Mouse (Mus musculus) urinary bladder, postnatal 25 days (tissue): ENCODE data around the gene Tmem243.
A peak's percentile ranks its signal among the peaks of the same experiment; 100 is the strongest.

ENCODE experiments used
- DNase-seq: peaks from one replicate; pipeline ENCODE4 v3.0.0; 2022; ENCODE audit warnings: low spot score

Tmem243 gene

DNA sequence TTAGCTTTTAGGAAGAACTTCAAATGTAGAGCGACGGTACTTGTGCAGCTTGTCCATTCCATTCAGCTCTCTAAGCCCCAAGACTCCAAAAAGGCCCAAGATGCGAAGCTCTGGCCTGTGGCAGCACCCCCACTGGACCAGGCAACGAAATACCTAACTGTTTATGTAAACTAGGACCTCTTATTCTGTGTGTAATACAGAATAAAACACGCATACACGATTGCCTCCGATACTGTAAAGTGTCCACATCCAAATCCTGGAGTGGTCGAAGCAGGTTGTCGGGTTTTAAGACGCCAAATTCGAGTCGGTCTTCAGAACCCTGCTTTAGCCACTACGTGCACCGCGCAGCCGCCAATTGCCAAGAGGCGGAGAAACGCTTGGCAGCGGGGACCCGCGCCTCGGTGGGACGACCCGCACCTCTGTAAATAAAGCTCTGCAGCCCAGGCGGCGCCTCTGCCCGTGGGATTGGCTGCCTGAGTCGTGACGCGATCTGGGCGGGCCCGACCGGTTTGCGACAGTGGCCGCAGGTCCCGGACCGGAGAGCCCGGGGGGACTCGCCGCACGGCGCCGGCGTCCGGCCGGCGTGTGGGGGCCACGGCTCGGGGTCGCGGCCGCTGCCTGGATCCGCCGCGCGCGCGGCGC lies at the start of gene Tmem243:
TSS of gene Tmem243 (plus strand) at position 462 of the 642 bp plus-strand sequence.
- DNase-seq: peak; percentile 78

DNA sequence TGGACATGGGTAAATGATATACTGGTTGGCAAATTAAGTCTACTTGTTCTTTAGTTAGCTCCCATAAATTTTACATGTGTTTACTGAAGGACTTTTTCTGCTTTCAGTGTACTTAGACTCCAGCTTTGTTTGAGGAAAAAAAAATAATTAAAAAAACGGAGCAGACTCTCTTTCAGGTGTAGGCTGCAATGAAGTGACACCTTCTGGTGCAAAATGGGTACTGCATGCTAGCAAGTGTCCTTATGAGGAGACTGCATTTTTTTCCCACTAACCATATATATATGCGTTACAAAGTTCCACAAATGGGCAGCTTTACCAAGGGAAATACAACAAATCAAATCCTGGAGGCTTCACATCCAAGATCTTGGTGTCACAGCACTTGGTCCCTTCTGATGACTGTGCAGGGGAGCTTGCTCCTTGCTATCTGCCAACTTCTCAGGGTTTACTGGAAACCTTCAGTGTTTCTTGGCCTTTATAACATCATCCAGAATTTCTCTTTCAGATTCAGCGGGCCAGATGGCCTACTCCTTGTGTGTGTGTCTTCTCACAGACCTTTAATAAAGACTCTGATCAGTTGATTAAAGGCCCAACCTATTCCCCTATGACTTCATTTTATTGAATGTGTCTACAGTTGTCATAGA lies 44.3 kb upstream of the Tmem243 start:
- DNase-seq: peak; percentile 50

DNA sequence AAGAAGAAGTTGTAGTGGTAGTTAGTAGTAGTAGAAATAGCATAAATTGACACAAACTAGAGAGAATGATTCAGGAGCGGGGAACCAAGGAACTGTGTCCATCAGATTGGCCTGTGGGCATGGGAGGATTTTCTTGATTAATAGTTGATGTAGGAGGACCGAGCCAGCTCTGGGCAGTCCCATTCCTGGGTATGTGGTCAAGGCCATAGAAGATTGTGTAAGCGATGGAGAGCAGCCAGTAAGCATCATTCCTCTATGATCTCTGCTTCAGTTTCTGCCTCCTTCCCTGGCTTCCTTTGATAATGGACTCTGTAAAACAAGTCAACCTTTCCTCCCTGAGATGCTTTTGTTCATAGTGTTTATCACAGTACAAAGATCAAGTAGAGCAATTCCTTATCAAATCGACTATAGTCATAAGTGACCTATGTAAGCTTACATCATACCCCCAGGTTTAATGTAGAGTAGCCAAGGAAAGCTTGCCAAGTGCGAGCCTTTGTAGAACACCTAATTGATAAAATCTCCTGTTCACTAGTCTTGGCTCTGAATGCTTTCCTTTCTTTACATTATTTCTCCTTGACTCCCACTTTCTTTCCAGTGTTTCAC lies 43.1 kb upstream of the Tmem243 start:
- DNase-seq: no peak

DNA sequence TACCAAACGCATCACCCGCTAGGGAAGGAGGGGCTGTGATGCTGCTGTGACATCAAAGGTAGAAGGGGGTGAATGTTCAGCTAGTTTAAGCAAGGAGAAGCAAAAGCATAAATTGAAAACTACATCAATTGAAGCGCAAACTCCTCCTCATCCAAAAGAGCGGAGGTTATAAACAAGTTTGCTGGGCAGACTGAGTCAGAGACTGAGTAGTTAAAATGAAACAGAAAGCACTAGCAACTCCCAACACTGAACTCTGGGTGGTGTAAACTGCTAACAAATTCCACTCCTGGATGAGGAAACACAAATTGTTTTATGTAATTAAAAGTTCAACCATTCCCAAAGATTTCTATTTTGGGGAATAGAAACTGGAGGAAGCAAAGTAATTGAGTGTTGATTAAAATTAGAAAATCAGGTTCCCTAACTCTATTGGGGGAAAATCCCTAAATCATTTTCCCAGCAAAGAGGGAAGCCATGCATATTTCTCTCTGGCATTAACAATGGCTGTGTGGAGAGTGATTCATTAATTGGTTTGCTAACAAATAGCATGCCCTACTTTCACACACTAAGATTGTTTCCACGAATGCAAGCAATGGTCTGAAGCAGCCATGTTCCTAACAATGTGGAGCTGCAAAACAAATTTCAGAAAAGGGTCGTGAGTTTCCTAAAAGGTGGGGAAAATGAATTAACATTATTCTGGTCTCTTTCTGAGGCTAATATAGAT lies 41.0 kb upstream of the Tmem243 start:
- no peak for DNase-seq

DNA sequence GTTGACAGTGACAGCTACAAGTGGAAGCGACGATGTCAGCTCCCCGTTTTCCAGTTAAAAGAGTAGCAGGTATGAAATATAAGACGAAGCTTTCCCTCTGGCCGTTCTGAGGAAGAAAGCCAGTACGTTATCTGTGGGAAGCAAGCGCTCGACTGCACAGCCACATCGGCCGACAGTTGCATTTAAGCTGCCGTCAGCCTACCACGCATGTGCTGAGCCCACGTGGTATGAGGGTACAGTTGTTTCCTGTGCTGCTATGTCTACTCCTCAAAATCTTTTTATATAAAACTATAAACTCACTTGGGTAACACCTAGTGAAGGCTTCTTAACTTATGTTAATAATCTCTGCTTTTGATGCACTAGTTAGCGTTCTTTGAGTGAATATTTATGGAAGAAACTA lies 40.2 kb upstream of the Tmem243 start:
- no peak for DNase-seq

DNA sequence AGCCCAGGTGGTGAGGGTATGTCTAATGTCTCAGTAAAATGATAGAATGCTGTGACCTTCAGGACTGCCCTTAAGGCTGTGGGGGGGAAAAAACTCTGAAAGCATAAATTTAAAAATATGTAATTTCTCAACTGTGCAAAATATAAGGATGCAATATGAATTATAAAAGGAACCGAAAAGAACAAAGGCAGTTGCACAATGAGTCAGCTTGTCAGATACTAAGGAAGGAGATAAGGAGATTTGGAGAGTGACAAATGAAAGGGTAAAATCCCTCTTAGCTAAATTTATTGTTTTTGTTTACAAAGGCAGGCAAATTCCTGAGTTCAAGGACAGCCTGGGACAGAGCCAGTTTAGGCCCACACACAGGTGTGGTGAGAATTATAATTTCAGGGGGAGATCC lies 36.3 kb upstream of the Tmem243 start:
- DNase-seq: no peak

DNA sequence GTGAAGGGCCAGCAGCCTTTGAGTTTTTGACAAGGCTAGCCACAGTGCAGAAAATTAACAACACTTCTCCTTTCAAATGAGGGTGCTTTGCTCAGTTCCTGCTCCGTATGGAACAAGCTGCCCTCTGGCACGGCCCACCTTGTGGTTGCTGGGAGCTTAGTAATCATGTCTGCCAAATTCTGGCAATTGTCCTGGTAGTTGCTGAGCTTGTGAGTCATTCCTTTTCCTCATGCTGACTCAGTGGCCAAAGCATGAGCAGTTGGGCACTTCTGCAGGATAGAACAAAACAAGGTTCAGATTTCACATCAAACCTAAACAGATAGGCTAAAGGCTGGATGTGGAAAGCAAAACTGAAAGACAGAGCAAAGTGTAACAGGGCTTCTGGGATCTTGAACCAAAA lies 31.6 kb upstream of the Tmem243 start:
- DNase-seq: peak; percentile 38

DNA sequence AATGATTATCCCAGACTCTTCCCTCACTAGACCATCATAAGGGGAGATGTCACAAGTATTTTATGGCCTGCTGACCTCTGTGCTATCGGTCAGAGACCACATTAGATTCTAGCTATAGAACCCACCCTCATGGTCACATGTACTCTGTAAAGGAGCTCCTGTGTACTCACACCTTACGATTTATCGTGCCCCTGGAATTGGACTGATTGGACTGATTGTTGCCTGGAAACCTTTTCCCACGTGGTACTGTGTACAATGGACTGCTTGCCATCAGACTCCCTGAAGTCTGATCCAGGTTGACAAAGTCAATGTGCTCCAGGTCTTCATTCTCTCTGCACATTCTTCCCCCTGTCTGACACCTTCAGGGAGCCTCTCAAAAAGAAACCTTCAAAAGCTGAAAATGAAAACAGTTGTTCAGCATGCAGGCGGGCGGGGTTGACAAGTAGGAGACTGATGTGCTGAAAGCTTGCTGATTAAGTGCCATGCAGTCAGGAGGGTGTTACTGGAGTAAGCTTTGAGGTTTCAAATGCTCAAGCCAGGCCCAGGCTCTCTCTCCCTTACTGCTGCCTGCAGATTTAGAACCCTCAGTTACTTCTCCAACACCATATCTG lies 30.8 kb upstream of the Tmem243 start:
- no peak for DNase-seq

DNA sequence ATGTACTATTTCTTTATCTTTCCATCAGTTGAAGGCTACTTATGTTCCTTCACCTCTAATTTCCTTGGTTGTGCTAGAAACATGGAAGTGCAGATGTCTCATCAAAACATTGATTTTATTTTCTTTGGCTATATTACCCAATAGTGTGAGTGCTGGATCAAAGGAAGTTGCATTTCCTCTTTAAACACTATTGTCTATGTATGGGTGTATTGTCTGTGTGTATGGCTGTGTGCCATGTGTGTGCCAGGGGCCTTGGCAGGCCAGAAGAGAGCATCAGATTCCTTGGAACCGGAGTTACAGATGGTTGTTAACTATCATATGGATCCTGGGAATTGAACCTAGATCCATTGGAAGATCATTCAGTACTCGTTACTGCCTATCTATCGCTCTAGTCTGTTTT lies 29.1 kb upstream of the Tmem243 start:
- no peak for DNase-seq

DNA sequence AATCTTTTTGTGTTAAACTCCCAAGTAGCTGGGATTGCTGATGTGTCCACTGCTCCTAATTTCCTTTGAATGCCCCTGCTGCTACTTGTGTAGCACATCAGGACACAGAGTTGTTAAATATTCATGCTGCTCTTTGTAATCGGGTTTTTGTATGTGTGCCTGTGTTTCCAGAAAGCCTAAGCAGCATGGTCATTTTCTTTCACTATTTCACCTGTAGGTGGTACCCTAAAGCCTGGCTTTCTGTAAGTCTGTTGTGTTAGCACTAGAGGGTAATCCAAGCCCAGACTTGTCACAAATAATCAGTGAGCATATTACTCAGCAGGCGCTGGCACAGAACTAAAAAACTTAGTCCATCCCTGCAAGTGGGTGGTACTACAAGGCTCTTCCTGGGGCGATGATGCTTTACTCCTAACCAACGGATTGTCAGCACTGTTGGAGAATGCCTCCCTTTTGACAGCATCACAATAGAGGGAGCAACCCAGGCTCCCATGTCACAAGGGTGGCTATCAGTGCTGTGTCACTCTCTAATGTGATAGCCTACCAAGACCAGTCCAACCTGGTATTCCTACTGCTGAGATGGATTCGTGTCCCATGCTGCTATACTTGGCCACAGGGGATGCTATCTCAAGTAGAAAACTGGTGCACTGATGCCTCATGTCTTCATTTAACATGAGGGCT lies 27.2 kb upstream of the Tmem243 start:
- no peak for DNase-seq

DNA sequence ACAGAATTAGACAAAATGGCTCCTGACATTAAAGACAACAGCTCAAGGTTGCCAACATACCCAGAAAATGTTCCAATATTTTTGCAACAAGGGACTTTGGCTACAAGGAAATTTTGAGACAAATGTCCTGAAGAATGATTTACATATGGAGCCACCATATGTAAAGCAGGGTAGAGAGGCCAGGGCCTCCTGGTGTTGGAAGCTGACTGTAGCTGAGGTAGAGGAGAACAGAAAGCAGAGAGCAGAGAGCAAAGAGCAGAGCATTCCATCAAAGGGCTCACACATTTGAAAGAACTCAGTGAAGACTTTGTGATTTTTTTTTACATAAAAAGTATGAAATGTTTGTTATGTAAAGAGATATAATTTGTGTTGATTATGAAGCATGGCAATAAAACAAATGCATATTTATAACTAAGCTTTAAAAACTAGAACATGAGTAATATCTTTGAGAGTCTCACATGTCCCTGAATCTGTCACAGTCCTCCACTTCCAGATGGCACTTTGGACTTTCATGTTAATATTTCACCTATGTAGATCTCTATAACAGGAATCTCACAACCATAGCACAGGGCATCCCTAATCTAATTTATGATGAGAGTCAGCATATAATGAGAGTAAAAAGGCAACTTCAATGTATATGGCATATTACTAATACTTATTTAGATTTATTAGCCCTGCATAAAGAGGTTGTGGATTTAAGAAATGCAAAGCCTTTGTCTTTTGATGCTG lies 20.5 kb upstream of the Tmem243 start:
- no peak for DNase-seq

DNA sequence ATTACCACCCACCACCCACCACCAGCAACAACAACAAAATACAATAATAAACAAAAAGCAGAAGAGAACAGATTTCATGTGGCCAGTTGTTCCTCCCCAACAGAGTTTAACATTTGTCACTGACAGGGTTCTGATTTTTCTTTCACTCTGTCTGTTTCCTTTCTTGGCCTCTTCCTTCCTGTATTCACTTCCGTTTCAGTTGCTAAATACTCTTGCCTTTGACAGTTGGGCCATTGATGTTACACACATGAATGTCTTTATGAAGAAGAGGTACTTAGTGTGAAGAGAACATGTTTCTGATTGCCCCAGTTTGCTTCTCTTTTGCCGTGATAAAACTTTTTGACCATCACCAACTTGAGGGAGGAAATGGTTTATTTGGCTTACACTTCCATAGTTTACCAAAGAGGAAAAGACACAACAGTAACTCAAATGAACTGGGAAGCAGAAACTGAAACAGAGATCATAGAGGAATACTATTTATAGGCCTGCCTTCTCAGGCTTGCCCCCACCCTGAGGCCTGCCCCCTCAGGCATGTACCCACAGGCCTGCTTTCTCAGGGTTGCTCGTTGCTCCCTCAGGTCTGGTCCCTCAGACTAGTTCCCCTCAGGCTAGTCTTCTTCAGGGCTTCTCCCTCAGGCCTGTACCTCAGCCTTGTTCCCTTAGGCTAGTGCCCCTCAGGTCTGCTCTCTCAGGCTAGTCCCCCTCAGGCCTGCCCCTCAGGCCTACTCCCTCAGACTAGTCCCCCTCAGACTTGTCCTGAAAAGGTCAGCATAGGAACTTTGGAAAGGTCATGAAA lies 13.3 kb upstream of the Tmem243 start:
- DNase-seq: no peak

DNA sequence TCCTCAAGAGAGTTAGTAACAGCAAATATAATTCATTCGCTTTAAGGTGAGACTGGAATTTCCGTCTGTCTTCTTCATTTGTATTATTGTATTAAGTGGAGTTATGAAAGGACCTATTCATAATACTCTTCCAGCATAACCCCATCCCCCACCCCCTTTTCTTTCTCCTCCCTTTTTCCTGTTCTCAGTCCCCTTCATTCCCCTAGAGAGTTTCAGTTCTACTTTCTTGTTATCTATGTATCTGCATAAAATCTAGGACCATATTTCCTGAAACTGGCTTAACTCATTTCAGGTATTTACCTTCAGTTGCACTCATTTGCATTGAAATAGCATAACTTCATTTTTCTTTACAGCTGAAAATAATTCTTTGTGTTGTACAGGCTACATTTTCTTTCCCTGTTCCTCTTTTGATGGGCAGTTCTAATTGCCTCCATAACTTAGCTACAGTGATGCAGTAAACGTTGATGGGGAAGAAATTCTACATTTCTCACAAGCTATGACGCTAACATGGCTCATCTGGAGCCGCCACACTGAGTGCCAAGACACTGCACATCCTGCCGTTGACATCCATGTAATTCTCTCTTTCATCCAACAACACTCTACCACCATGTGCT lies 9.9 kb upstream of the Tmem243 start:
- DNase-seq: no peak

DNA sequence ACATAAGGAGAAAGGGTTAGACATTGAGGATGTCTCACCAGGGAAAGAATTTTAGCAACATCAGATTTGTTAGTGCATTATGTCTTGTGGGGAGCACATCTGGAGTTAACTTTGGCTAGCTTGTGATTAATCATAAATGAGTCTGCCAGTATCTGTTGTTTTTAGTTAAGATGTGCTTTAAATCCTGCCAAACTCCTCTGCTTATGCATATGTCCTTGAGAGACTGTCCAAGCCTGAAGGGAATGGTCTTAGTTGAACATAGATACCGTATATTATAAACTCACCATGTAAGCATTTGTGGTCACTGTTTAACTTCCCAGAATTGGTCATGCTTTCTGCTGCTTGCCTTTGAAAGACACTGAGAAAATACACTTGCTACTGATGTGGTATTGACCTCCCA lies 7.8 kb upstream of the Tmem243 start:
- no peak for DNase-seq

DNA sequence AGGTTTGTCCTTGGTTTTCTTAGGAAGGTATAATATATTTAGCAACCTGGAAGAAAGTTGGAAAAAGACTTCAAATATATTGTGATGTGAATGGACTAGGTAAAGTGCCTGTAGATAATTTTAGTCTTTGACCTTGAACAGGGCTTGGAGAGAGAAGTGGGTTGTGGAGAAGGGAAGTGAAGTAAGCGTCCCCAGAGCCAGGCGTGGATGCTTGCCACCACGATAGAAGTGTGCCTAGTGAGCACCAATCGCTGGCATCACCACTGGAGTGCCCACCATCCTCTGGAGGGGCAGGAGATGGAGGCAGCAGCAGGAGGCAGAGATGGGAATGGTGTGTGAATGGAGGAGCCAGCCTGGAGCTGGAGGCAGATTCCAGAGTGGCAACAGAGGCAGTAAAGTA lies 7.0 kb upstream of the Tmem243 start:
- no peak for DNase-seq

DNA sequence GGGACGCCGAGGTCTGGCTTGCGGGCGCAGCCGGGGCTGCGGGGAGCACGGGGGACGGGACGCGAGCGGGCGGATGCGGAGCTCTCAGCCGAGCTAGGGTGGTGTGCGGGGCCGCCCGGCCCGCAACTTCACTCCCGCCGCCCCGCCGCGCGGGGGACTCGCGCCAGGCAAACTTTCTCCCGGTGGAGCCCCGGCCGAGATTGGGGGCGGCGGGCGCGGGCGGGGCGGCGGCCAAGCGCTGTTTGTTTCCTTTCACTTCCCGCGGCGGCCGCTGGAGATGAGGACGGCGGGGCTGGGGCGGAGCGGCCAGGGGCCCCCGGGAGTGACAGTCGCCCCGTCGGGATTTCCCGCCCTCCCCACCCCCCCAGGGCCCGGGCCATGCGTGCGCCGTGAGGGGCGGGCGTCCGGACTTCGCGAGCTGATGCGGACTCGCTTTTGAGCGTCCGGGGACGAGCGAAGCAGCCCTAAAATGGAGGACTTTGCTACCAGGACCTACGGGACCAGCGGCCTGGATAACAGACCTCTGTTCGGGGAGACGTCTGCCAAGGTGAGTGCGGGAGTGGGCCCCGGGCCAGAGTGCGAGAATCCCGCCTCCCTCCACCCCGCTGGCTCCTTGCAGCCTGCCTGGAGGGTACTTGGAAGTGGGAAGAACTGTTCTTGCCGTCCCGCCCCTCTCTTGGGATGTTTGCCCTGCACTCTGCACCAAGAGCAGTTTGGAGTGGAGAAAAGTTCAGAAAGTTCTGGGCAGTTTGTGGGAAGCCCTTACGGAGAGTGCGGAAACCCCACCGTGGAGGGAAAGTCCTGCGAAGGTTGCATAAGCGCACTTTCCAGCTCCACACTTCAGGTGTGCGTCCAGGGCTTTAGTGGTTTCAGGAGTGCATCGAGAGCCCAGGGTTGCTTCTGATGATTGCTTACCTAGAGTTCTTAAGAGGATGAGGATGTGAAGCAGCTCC lies 657 bp downstream of the Tmem243 start:
- peak; percentile 49 for DNase-seq

DNA sequence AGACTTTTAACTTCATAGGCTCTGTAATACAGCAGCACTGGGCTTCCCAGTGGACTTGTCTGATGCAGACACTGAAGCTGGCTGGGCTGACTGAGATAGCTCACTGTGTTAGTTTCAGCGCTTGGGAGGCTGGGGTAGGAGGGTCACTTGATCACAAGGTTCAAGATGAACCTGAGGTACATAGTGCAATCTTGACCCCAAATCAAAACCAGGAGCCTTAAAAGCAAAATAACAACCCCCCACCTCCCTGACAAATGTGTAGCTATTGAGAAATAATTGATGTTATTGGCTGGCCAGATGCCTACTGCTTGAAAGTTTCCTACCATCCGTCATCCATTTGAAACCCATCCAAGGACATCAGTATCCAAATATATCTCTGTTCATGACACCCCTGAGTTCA lies 2.2 kb downstream of the Tmem243 start:
- DNase-seq: no peak

DNA sequence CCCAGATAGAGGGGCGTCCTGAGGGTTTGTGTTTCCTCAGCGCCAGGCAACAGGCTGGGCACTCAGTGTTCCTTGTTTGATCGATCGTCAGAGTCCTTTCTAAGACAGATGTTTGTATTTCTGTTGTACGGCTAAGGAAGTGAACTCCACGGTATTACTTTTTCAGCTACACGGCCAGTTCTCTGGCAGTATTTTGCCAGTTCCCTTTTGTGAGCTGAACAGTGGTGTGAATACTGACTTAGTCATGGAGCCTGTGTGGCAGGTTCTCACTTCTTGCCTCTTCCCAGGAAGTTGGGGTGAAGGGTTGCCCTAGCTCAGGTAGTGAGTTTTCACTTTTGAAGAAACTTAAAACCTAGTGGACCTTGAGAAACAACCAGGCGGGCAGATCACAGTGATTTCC lies 3.5 kb downstream of the Tmem243 start:
- no peak for DNase-seq

DNA sequence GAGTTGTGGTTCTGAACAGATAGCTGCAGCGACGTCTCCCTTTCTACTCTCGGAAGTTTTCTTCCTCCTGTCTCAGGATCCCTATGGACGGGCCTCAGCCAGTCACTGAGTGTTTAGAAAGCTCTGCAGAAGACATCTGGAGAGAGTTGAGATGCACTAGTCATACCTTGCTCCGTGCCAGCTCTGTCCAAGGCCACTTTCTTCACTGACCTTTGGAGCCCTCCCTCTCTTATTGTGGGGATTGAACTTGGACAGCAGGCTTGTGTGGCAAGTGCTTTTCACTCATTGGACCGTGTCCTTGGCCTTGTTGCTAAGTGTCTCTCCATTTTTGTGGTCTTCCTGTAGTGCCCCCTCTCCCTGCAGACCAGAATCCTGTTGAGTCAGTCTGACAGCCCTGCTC lies 6.3 kb downstream of the Tmem243 start:
- DNase-seq: no peak
